Mouse (Mus musculus) olfactory bulb, adult 2 months (tissue): ENCODE results near the gene Lmcd1. TPM values are rescaled to one million over a fixed set of nuclear protein-coding genes. Genes with fewer than 3 reads are reported as not detected.

Experiments used
- H3K27ac ChIP-seq: fragments of 200-500 bp; 2 replicates; pipeline ENCODE4 v1.5.1; 2012; ENCODE audit warnings: low read depth, low read length; ENCODE audit not compliant: insufficient read depth
- H3K4me1 ChIP-seq: fragments of 200-500 bp; 2 replicates; pipeline ENCODE4 v1.6.1; 2012; ENCODE audit warnings: low read length; ENCODE audit not compliant: control insufficient read depth, insufficient read depth
- H3K4me3 ChIP-seq: fragments of 200-500 bp; 2 replicates; pipeline ENCODE4 v1.5.1; 2012; ENCODE audit warnings: mild to moderate bottlenecking, low read depth, low read length, moderate library complexity; ENCODE audit not compliant: insufficient read depth
- CTCF ChIP-seq: fragments of 200-500 bp; IDR thresholded peaks from 2 replicates; pipeline ENCODE4 v1.5.1; 2012; ENCODE audit warnings: low read depth, mild to moderate bottlenecking, low read length, moderate library complexity; ENCODE audit not compliant: insufficient read depth
- POLR2A ChIP-seq: fragments of 200-500 bp; IDR thresholded peaks from 2 replicates; pipeline ENCODE4 v1.6.1; 2012; ENCODE audit warnings: mild to moderate bottlenecking, low read depth, low read length, moderate library complexity; ENCODE audit not compliant: insufficient read depth
- WGBS: fragments of 180-500 bp; shearing (Covaris S2); methylation state at CpG from one replicate; pipeline ENCODE4 v1.1.7; 2018; 5-methylcytosine and 5-hydroxymethylcytosine counted together
- polyA plus RNA-seq: library from polyadenylated mRNA; stranded (reverse); fragments of >200 nt; gene quantifications from 2 replicates; pipeline ENCODE4 v1.2.4, GENCODE M21; 2012; ENCODE audit warnings: low replicate concordance; ENCODE audit not compliant: missing spikeins, insufficient read depth, insufficient read length

Lmcd1 gene
- polyA plus RNA-seq, 1 experiment = not detected

DNA sequence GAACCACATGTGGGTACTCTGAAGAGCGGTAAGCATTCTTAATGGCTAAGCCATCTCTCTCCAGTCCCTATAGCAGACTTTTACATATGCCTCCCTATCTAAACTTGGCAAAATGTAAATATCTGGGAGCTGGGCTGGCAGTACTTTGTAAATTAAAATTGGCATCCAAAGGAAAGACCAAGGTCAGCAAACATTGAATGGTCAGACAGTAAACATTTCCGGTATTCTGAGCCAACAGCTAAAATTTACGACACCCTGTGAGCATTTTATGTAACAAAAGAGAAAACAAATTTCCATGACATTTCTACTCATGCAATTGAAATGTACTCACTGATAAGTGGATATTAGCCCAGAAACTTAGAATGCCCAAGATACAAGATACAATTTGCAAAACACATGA, 51.7 kb downstream of the Lmcd1 start:
- Histone ChIP-seq H3K27ac (no peak overlapping the region), H3K4me1 (peaks cover 2% of the 10 kb centered on the region; the same call in 1 of the 2 replicates), H3K4me3 (no peak overlapping the region)
- 91% methylated on average over 3 of the region's 3 CpGs for WGBS
- no peak for TF ChIP-seq POLR2A
- TF ChIP-seq CTCF = no peak

DNA sequence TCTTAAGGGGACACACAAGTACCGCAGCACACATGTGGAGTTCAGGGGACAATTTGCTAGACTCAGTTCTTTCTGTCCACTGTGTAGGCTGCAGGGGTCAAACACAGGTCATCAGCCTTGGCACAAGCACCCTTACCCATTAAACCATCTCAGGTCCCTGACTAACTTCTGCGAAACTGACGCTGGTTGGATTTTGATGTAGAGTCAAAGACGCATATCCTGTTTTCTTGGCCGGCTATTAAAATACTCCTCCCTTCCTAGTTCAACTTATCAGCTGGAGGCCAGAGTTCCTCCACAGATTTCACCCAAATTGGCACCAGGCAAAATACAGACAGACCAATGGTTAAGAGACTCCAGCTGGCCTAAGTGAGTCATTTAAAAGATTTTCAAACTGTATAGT, 54.2 kb downstream of the Lmcd1 start:
- WGBS = 83% methylated on average over 5 of the region's 5 CpGs
- TF ChIP-seq POLR2A = no peak
- no peak for TF ChIP-seq CTCF
- no peak overlapping the region for H3K27ac ChIP-seq

DNA sequence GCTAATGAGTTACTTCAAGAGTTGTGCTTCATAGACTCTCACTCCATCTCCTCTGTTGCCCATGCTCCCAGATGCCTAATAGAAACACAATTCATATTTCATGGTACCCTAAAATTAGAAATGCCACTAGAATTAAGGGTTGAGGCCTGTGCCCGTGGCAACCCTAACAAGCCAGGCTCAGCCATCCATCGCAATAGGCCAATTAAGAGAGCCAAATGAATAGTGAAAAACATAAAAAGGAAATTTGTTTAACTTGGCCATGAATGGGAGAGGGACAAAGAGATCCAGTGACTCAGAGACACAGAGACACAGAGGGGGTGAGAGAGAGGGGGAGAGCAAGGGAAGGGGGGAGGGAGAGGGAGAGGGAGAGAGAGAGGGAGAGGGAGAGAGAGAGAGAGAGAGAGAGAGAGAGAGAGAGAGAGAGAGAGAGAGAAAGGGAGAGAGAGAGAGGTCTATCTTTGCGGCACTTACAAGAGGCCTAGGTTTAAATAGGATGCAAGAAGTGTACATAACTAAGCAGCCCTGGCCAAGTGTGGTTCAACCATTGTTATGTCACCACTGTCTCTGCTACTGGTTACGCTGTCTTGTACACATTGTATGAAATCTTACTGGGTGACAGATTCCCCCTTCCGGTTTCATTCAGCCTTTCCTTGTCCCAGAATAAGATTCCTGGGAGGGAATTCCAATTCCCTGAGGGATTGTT, 57.1 kb downstream of the Lmcd1 start:
- peaks cover 2% of the 10 kb centered on the region; the same call in 1 of the 2 replicates for H3K4me1 ChIP-seq
- 58% methylated on average over 5 of the region's 5 CpGs for WGBS
- no peak for TF ChIP-seq POLR2A
- no peak for TF ChIP-seq CTCF
- no peak overlapping the region for H3K27ac ChIP-seq
- no peak overlapping the region for H3K4me3 ChIP-seq

More for the DNA sequence above, 54.2 kb downstream of the Lmcd1 start:
- no peak overlapping the region for H3K4me3 ChIP-seq
- H3K4me1 ChIP-seq = peaks cover 2% of the 10 kb centered on the region; the same call in 1 of the 2 replicates

DNA sequence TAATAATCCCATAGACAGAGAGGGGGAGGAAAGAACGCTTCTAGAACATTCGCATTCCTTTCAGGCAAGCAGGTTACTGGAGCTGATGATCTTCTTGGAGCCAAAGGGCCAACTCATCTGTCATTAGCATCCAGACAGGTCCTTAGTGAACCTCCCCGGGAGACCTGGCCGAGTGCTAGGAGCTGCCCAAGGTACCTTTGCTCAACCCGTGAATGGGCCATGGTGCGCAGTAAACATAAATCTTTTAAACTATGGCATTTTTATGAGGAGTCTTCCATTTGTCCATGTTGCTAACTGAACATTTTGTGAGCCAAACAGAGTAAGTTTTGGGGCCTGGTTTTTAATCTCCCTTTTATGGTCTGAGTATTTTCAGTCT, 57.7 kb downstream of the Lmcd1 start:
- no peak overlapping the region for H3K4me3 ChIP-seq
- peaks cover 2% of the 10 kb centered on the region; the same call in 1 of the 2 replicates for H3K4me1 ChIP-seq
- 89% methylated on average over 6 of the region's 6 CpGs for WGBS
- H3K27ac ChIP-seq = no peak overlapping the region
- no peak for TF ChIP-seq POLR2A

DNA sequence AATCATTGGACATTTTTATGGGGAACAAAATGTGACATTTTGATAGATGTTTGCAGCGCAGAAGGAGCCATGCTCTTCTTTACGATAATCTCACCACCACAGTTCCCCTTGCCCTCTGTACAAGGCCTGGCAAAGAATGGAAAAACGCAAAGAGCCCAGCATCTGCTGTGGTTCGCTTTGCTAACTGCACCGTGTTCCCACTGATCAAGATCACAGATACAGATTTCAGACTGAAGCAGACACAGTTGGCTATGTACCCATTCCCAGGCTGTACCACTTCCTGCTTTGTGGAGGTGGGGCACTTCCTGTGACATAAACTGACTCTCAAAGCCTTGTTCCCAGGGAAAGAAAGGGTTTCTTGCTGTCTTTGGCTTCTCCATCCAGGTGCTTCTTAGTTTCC, 60.4 kb downstream of the Lmcd1 start:
- WGBS = 82% methylated on average over 5 of the region's 5 CpGs
- Histone ChIP-seq H3K4me1 (peaks cover 2% of the 10 kb centered on the region; the same call in 1 of the 2 replicates), H3K4me3 (no peak overlapping the region), H3K27ac (no peak overlapping the region)
- TF ChIP-seq POLR2A (no peak), CTCF (no peak)

- WGBS = 81% methylated on average over 6 of the region's 6 CpGs
- TF ChIP-seq CTCF (no peak), POLR2A (no peak)
- H3K27ac ChIP-seq = no peak overlapping the region
- no peak overlapping the region for H3K4me3 ChIP-seq
- H3K4me1 ChIP-seq = no peaks in the 10 kb centered on the region
Observed at GRCm38 (mm10) chr6:112337667-112338066, 64.1 kb downstream of the Lmcd1 start.

GRCm38 (mm10) chr6:112339016-112339415, 65.5 kb downstream of the Lmcd1 start:
- no peak overlapping the region for H3K4me3 ChIP-seq
- H3K4me1 ChIP-seq = no peaks in the 10 kb centered on the region
- 80% methylated on average over 4 of the region's 4 CpGs for WGBS
- TF ChIP-seq POLR2A (no peak), CTCF (no peak)
- H3K27ac ChIP-seq = no peak overlapping the region

DNA sequence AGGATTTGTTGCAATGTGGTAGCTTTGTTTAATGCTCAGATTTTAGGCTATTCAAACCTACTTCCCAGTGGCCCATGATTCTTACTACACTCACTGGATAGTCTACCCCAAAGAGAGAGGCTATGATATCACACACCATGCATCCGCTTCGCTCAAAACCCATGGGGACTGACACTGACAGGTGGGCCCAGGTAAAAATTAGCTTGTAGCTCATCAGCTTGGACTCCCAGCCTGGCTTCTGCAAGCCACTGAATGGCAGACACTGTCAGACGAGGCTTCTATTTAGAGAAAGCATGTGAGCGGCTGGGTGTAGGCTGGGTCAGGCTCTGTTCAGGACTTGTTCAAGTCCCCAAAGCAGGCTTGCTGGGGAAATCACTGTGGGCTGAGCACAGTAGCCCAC, 76.9 kb downstream of the Lmcd1 start:
- no peak overlapping the region for H3K27ac ChIP-seq
- no peak overlapping the region for H3K4me3 ChIP-seq
- TF ChIP-seq POLR2A (no peak), CTCF (no peak)
- WGBS = 98% methylated on average over 4 of the region's 4 CpGs
- no peaks in the 10 kb centered on the region for H3K4me1 ChIP-seq

- TF ChIP-seq CTCF = no peak
- Histone ChIP-seq H3K27ac (no peak overlapping the region), H3K4me3 (no peak overlapping the region), H3K4me1 (no peaks in the 10 kb centered on the region)
- 91% methylated on average over 1 of the region's 1 CpGs for WGBS
Observed at GRCm38 (mm10) chr6:112359341-112359740, 85.8 kb downstream of the Lmcd1 start.

DNA sequence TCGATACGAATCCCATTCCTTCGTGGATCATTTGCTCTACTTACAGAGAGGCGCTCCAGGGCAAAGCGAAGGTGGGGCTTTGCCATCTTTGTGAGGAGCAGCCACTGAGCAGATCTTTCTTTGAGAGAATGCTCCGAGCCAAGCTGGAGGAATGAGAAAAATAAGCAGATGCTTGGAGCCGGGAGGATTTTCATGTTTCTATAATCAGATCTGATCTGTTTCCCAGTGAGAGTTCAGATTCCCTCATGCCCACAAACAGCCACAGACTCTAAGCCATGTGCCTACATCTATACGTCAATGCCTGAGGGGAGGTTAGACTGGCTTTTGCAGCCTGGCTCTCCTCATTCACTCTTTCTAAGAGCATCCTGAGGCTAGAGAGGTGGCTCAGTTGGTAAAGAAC, 87.1 kb downstream of the Lmcd1 start:
- Histone ChIP-seq H3K4me1 (no peaks in the 10 kb centered on the region), H3K4me3 (no peak overlapping the region), H3K27ac (no peak overlapping the region)
- no peak for TF ChIP-seq POLR2A
- TF ChIP-seq CTCF = no peak
- 77% methylated on average over 8 of the region's 8 CpGs for WGBS
